Mouse (Mus musculus) induced T-regulatory cell, adult 2 months (primary cell): Measurements from ENCODE around the gene Tctex1d1.

ENCODE experiments used
- DNase-seq: peaks from one replicate; pipeline ENCODE4 v3.0.0-alpha.2; 2012; ENCODE audit warnings: low read depth

Gene Tctex1d1

GRCm38 (mm10) chr4:102978440-102978839 is at the start of gene Tctex1d1:
TSS of gene Tctex1d1 (plus strand) at chr4:102978606.
- DNase-seq, result no peak

- DNase-seq, result no peak
These were observed 48.9 kb upstream of the Tctex1d1 start for GRCm38 (mm10) chr4:102929491-102929890.

- DNase-seq, result peak; percentile 7
These were observed 47.7 kb upstream of the Tctex1d1 start for GRCm38 (mm10) chr4:102930679-102931078.

- DNase-seq, result no peak
These were observed 38.1 kb upstream of the Tctex1d1 start for GRCm38 (mm10) chr4:102940266-102940665.

GRCm38 (mm10) chr4:102940738-102941137 is 37.7 kb upstream of the Tctex1d1 start:
- no peak for DNase-seq

- DNase-seq, result no peak
These were observed 34.1 kb upstream of the Tctex1d1 start for GRCm38 (mm10) chr4:102944325-102944724.

GRCm38 (mm10) chr4:102952476-102952875 is 25.9 kb upstream of the Tctex1d1 start:
- no peak for DNase-seq

- DNase-seq, result peak; percentile 27
These were observed 23.0 kb upstream of the Tctex1d1 start for GRCm38 (mm10) chr4:102955294-102955956.

GRCm38 (mm10) chr4:102959409-102959808 is 19.0 kb upstream of the Tctex1d1 start:
- no peak for DNase-seq

GRCm38 (mm10) chr4:102964174-102964573 is 14.2 kb upstream of the Tctex1d1 start:
- DNase-seq, result no peak

- DNase-seq, result no peak
These were observed 10.6 kb upstream of the Tctex1d1 start for GRCm38 (mm10) chr4:102967811-102968210.

GRCm38 (mm10) chr4:102969599-102969998 is 8.8 kb upstream of the Tctex1d1 start:
- no peak for DNase-seq

- no peak for DNase-seq
These were observed 7.2 kb upstream of the Tctex1d1 start for GRCm38 (mm10) chr4:102971159-102971558.

- no peak for DNase-seq
These were observed 6.3 kb upstream of the Tctex1d1 start for GRCm38 (mm10) chr4:102972071-102972470.

- DNase-seq, result no peak
These were observed 4.2 kb upstream of the Tctex1d1 start for GRCm38 (mm10) chr4:102974172-102974571.

- no peak for DNase-seq
These were observed 1.8 kb upstream of the Tctex1d1 start for GRCm38 (mm10) chr4:102976290-102977275.

GRCm38 (mm10) chr4:102977778-102978321 is 556 bp upstream of the Tctex1d1 start:
- DNase-seq, result no peak

GRCm38 (mm10) chr4:102979385-102979784 is 979 bp downstream of the Tctex1d1 start:
- peak; percentile 49 for DNase-seq

GRCm38 (mm10) chr4:102981709-102982108 is 3.3 kb downstream of the Tctex1d1 start:
- peak; percentile 54 for DNase-seq

- DNase-seq, result peak; percentile 56
These were observed 7.8 kb downstream of the Tctex1d1 start for GRCm38 (mm10) chr4:102986173-102986572.

- DNase-seq, result peak; percentile 87
These were observed 8.5 kb downstream of the Tctex1d1 start for GRCm38 (mm10) chr4:102986917-102987316.

GRCm38 (mm10) chr4:102987325-102987724 is 8.9 kb downstream of the Tctex1d1 start:
- DNase-seq, result no peak

- DNase-seq, result peak; percentile 39
These were observed 9.3 kb downstream of the Tctex1d1 start for GRCm38 (mm10) chr4:102987756-102988155.
